Mouse (Mus musculus) small intestine, adult 2 months (tissue): Measurements from ENCODE around the gene Cyp4f15.

Source experiments
- CTCF ChIP-seq: fragments of 200-500 bp; IDR thresholded peaks from 2 replicates; pipeline ENCODE4 v1.5.1; 2012; ENCODE audit warnings: low read depth, mild to moderate bottlenecking, control low read depth, inconsistent platforms, low read length, moderate library complexity, mixed read lengths; ENCODE audit not compliant: insufficient replicate concordance, insufficient read length; ENCODE audit errors: extremely low read depth
- POLR2A ChIP-seq: fragments of 200-500 bp; IDR thresholded peaks from 2 replicates; pipeline ENCODE4 v1.6.1; 2012; ENCODE audit warnings: low read depth, mild to moderate bottlenecking, control low read depth, inconsistent platforms, low read length, moderate library complexity

DNA sequence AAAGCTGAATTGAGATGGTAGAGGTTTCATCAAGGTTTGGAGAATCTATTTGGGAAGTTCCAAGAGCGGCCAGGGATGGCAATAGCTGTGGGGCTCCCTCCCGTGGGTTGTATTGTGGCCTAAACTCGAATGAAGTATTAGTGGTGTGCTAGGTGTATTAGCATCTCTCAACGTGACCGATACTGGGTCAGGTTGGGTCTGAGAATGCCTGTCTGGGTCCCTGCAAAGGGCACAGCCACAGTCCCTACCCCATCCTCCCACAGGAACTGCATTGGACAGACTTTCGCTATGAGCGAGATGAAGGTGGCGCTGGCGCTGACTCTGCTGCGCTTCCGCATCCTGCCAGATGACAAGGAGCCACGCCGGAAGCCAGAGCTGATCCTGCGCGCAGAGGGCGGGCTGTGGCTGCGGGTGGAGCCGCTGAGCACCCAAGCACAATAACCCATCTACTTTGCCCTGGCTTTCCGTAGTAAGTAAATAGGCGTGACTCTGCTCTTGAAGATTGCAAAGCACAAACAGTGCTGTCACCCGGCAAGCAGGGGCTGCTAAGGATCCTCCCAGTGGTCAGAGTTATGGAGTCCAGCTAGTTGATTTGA lies 9.3 kb upstream of the Cyp4f15 start:
- TF ChIP-seq CTCF (no peak), POLR2A (peak; percentile 45; the same call in 1 of the 2 replicates)
